Mouse (Mus musculus): ENCODE results near the gene Snx13.

DNA sequence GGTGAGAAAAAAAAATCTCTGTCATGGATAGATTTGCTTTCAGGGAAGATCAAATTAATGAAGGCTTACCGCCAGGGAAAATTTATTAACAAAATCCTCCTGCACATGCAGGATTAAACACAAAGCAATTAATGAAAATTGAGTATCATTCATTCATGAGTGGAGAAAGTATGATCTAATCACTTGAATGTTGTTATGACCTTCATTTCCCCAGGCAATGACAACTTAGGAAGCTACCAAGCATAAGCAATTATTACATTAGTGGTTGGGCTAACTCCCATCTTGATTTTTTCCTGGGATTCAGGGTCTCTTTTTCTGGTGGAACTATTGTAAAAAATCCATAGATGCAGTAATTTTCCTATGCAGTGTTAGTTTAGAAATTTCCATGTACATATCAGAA, 39.1 kb upstream of the Snx13 start:
- no peak for TF ChIP-seq POLR2A (IDR thresholded peaks at IDR 0.05; ENCODE audit: borderline replicate concordance, low read depth, low read length)
- no peak for TF ChIP-seq CTCF (IDR thresholded peaks at IDR 0.05; ENCODE audit: low read depth, low read length)
